20 mouse cellular contexts compared by ENCODE assay signal in genomic region chr5:38137163-38137562, GRCm38 (mm10). TPM values are rescaled to one million over a fixed set of nuclear protein-coding genes. Genes with fewer than 3 reads are reported as not detected.
A peak's percentile ranks its signal among the peaks of the same experiment; 100 is the strongest.
DNase-seq lines count a peak whose midpoint lies in the region; ATAC-seq lines count a peak whose summit lies in the region.
"Had no signal": no experiment of that assay in that cellular context is flagged by ENCODE, and none has a peak within 500 bp of the region (broad histone marks: within the 10 kb centered on the region; RNA-seq: fewer than 3 reads in every experiment).

No protein-coding gene starts in this region.

- H3K4me3 ChIP-seq in lung, embryonic 16.5 days (ENCODE audit: low read length) = no peak overlapping the region
- no peak overlapping the region for H3K4me3 ChIP-seq in midbrain, embryonic 15.5 days
- no peak overlapping the region for H3K4me3 ChIP-seq in midbrain, embryonic 14.5 days (replicated peaks; ENCODE audit: low read depth, low read length)
- H3K4me3 ChIP-seq: embryonic facial prominence, embryonic 13.5 days; forebrain, embryonic 15.5 days; heart, embryonic 10.5 days had no signal

- 0 out of 2 replicates have a peak, but pooled peaks have one; percentile 2 for ATAC-seq in frontal cortex, adult (ENCODE audit: low TSS enrichment)
- 0 out of 2 replicates have a peak, but pooled peaks have one; percentile 26 for ATAC-seq in lung, embryonic 16.5 days (ENCODE audit: low read depth)
- 0 out of 2 replicates have a peak, but pooled peaks have one; percentile 8 for ATAC-seq in midbrain, embryonic 15.5 days (replicated peaks)
- ATAC-seq in midbrain, embryonic 14.5 days (ENCODE audit: low FRiP score, low TSS enrichment) = no peak
- ATAC-seq: inflammation-experienced regulatory T-cells, adult 6 months had no signal

- H3K27ac ChIP-seq in lung, embryonic 16.5 days (ENCODE audit: low read length) = no peak overlapping the region
- H3K27ac ChIP-seq in midbrain, embryonic 15.5 days = no peak overlapping the region
- no peak overlapping the region for H3K27ac ChIP-seq in midbrain, embryonic 14.5 days (replicated peaks; ENCODE audit: low read depth, low read length)
- H3K27ac ChIP-seq: embryonic facial prominence, embryonic 13.5 days; forebrain, embryonic 15.5 days; heart, embryonic 10.5 days; hindbrain, embryonic 14.5 days had no signal

- no peaks in the 10 kb centered on the region for H3K4me1 ChIP-seq in lung, embryonic 16.5 days (replicated peaks; ENCODE audit: control insufficient read depth, insufficient read depth, low read length)
- no peaks in the 10 kb centered on the region for H3K4me1 ChIP-seq in midbrain, embryonic 15.5 days
- no peaks in the 10 kb centered on the region for H3K4me1 ChIP-seq in midbrain, embryonic 14.5 days (ENCODE audit: control insufficient read depth, insufficient read depth, low read length)
- H3K4me1 ChIP-seq: embryonic facial prominence, embryonic 13.5 days; forebrain, embryonic 15.5 days had no signal

- DNase-seq in frontal cortex, adult 2 months (ENCODE audit: extremely low spot score in 1 of 2, low spot score in 1 of 2) = no peak
- DNase-seq in lung, postnatal 36 days = no peak
- no peak for DNase-seq in midbrain, embryonic 14.5 days
- no peak for DNase-seq in adrenal gland, adult (ENCODE audit: inconsistent age in 2 of 2, low spot score in 1 of 2)
- DNase-seq: adrenal gland, adult 8-10 months; cerebellum, adult 11-12 months; cerebellum, adult 9-10 months; cerebellum, postnatal 25 days; gastrocnemius, postnatal 10 days; heart, adult 18-20 months; heart, postnatal 10 days; heart, postnatal 4 days had no signal

- no peak overlapping the region for H3K9ac ChIP-seq in lung, embryonic 16.5 days (ENCODE audit: low read length)
- no peak overlapping the region for H3K9ac ChIP-seq in midbrain, embryonic 15.5 days
- H3K9ac ChIP-seq in midbrain, embryonic 14.5 days (replicated peaks; ENCODE audit: low read length) = no peak overlapping the region
- H3K9ac ChIP-seq: embryonic facial prominence, embryonic 13.5 days; forebrain, embryonic 15.5 days; hindbrain, embryonic 14.5 days had no signal

- H3K27me3 ChIP-seq in lung, embryonic 16.5 days (ENCODE audit: control insufficient read depth, insufficient read depth, low read depth, low read length) = no peaks in the 10 kb centered on the region
- no peaks in the 10 kb centered on the region for H3K27me3 ChIP-seq in midbrain, embryonic 15.5 days (replicated peaks)
- H3K27me3 ChIP-seq in midbrain, embryonic 14.5 days (ENCODE audit: control insufficient read depth, insufficient read depth, low read length) = no peaks in the 10 kb centered on the region
- H3K27me3 ChIP-seq: embryonic facial prominence, embryonic 13.5 days; forebrain, embryonic 15.5 days had no signal

- no peak overlapping the region for H3K4me2 ChIP-seq in lung, embryonic 16.5 days (ENCODE audit: low read depth, low read length)
- no peak overlapping the region for H3K4me2 ChIP-seq in midbrain, embryonic 15.5 days
- H3K4me2 ChIP-seq in midbrain, embryonic 14.5 days (ENCODE audit: low read length) = no peak overlapping the region
- H3K4me2 ChIP-seq: embryonic facial prominence, embryonic 13.5 days; forebrain, embryonic 15.5 days; hindbrain, embryonic 14.5 days had no signal

- no peaks in the 10 kb centered on the region for H3K9me3 ChIP-seq in lung, embryonic 16.5 days (ENCODE audit: control insufficient read depth, low read length)
- H3K9me3 ChIP-seq in midbrain, embryonic 15.5 days = no peaks in the 10 kb centered on the region
- no peaks in the 10 kb centered on the region for H3K9me3 ChIP-seq in midbrain, embryonic 14.5 days (ENCODE audit: control insufficient read depth, low read length)
- H3K9me3 ChIP-seq: embryonic facial prominence, embryonic 13.5 days; forebrain, embryonic 15.5 days; heart, embryonic 10.5 days had no signal

- H3K36me3 ChIP-seq in lung, embryonic 16.5 days (ENCODE audit: control insufficient read depth, insufficient read depth, low read length) = peaks cover 6% of the 10 kb centered on the region; the same call in 1 of the 2 replicates
- H3K36me3 ChIP-seq in midbrain, embryonic 15.5 days (replicated peaks) = peaks cover 60% of the 10 kb centered on the region
- H3K36me3 ChIP-seq in midbrain, embryonic 14.5 days (ENCODE audit: control insufficient read depth, insufficient read depth, low read length) = peaks cover 76% of the 10 kb centered on the region

- 69% methylated on average over 9 of the region's 9 CpGs for WGBS in lung, embryonic 16.5 days
- WGBS in midbrain, embryonic 15.5 days = 89% methylated on average over 9 of the region's 9 CpGs
- WGBS in midbrain, embryonic 14.5 days = 94% methylated on average over 9 of the region's 9 CpGs

RNA-seq across cellular contexts. Expression of gene Nsg1, which starts 22.5 kb away (rescaled TPM):
- 342 and 360 TPM in 2 replicates for polyA plus RNA-seq in frontal cortex, adult 2 months (2012; rRNA removed)
- polyA plus RNA-seq in lung, embryonic 16.5 days (2015; fragmentation: Nextera tagmentation; extraction: Ambion mirVana) = 64.9 and 66.1 TPM in 2 replicates
- polyA plus RNA-seq in midbrain, embryonic 15.5 days (2015; fragmentation: Nextera tagmentation; extraction: Ambion mirVana) = 1,489 and 1,499 TPM in 2 replicates
- polyA plus RNA-seq in midbrain, embryonic 14.5 days (2014; fragmentation: Nextera tagmentation; extraction: Ambion mirVana) = 280 and 671 TPM in 2 replicates
